Mouse (Mus musculus) spleen, embryonic (tissue): Measurements from ENCODE around the gene Sufu.

ENCODE experiments used
- CTCF ChIA-PET: fragments of 350-600 bp; sonication (Branson Sonifier 250); formaldehyde crosslinking; loops from one replicate; lab custom pipeline; 2022; lab: Charles Lee

The Sufu gene

DNA sequence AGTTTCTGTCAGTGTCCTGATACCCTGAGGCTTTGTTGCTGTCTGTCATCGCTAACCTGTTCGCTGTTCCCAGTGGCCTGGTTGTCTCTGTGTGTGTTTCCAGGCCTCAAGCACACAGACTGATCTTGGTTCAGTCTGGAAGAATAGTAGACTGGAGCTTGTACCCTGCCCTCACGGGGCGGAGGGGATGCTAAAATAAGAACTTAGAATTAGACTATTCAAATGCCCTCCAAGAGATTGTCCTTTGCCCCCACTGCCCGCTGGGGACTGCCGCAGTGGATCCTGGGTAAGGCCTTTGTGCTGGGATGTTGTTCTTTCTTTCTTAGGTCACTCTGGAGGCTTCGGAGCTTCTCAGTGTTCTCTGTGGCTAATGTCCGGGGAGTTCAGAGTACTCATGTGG lies 28.6 kb downstream of the Sufu start:
- CTCF ChIA-PET = no interaction called here

DNA sequence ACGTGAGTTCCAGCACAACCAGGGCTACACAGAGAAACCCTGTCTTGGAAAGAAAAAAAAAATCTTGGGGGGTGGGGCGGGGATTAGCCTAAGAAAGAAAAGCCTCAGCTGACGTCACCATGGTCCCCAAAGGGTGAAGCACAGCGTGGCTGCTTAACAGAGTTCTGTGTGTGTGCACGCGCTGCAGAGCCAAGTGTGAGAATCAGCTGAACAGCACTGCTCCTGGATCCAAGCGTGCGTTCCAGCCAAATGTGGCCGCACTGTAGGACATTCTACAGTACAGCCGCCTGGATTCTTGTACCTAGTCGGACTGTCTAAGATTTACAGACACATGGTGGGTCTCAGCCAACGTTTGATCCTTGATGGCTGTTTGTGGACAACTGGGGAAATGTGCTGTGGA lies 29.8 kb downstream of the Sufu start:
- CTCF ChIA-PET = no interaction called here

DNA sequence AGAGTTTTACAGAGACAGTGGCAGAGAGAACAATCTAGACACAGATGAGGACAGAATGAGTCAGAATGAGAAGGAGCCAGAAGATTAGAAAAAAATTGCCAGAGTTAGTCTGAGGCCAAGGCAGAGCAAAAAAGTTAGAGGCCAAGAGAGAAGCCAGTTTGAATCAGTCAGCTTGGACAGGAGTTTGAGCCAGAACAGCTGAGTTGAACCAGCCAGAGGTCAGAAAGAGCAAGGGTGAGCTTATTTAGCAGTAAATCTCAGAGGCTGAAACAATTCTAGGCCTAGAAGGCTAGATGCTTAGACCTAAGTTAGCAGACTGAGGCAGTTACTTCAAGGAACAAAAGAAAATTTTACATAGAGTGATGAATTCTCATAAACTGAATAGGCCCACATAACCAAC lies 32.6 kb downstream of the Sufu start:
- CTCF ChIA-PET = no interaction called here

DNA sequence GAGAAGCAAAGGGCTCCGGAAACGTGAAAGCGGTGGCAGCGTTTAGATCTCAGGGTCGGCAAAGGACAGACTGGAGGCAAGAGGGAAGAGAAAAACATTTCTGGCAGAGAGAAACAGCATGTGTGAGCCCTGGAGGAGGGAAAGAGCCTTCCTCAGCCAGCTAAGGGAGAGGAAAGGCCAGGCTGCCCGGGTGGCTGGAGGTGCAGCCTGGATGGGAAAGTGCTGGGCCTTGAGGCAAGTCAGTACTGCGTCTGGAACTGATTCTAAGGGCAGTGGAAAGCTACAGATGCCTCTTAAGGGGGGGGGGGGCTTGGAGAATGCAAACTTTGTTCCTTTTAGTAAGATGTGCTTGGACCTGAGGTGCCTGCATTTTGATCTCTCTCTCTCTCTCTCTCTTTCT lies 37.0 kb downstream of the Sufu start:
- CTCF ChIA-PET = no interaction called here

GRCm38 (mm10) chr19:46434148-46434547 lies 37.5 kb downstream of the Sufu start:
- CTCF ChIA-PET = no interaction called here

GRCm38 (mm10) chr19:46434591-46434990 lies 37.9 kb downstream of the Sufu start:
- CTCF ChIA-PET = no interaction called here

DNA sequence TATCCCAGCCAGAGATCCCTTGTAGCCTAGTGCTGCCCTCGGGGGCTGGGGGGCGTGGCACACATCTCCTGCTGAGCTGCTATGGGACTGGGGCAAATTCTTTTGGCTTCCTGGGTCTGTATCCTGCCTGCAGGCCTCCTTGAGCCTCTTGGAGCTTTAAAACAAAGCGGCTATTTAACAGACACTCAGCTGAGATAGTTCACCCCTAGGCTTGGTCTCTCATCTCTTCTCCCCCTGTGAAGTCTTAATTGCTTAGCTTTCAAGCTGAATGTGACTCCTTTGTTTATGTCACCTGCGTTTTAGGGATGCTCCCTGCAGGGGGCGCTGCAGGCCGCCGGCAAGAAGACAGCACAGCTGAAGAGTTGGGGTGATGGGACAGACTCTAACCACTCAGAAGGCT lies 38.8 kb downstream of the Sufu start:
- CTCF ChIA-PET = no interaction called here

DNA sequence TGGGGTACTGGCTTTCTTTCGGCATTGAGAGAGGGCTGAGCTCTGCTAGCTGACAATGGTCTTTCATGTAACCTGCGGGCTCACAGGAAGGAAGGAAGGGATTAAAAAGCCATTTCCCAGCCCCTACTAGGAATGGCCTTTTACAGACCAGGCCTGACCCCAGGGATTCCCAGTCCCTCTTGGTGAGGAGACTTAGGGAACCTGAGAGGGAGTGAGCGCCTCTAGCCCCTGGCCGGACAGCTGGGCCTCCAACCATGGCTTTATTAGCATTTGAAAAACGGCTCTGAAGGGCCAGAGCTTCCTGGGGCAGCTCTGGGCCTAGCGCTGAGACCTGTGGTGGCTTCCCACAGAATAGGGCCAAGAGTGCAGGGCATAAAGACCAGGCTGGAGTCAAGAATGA lies 46.8 kb downstream of the Sufu start:
- CTCF ChIA-PET = interaction anchor here (0.8 to 0.9 kb wide), 2 partner anchors 13 to 40 kb away, joined by 3 read pairs; no protein-coding TSS in a partner anchor

- CTCF ChIA-PET = interaction anchor here (0.6 to 0.9 kb wide), 3 partner anchors 14 to 443 kb away, joined by 3 read pairs; no protein-coding TSS in a partner anchor
Measured at GRCm38 (mm10) chr19:46444209-46444608, 47.5 kb downstream of the Sufu start.

GRCm38 (mm10) chr19:46445641-46446040 lies 48.9 kb downstream of the Sufu start:
- CTCF ChIA-PET = interaction anchor here (1.0 kb wide), 1 partner anchor 18 kb away, joined by 7 read pairs; no protein-coding TSS in a partner anchor

DNA sequence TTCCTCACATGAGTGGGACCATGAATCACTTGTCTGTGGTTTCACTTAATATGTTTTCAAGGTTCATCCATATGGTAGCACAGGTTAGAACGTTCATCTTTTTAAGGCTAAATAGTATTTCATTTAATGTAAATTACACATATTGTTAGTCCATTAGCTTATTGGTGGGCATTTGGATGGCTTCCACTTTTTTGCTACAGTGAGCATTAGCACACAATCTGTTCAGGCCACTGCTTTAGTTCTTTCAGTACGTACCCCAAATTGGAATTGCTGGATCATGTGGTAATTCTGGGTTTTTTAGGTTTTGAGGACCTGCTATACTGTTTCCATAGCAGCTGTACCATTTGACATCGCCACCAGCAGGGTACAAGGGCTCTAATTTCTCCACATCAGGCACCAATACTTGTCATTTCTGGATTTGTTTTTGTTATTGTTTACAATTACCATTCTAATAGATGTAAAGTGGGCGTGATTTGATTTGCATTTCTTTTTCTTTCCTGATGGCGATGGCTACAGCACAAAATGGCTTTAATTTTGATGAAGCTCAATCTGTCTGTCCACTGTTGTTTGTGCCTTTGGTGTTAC lies 49.8 kb downstream of the Sufu start:
- CTCF ChIA-PET = interaction anchor here (1.0 kb wide), 1 partner anchor 17 kb away, joined by 7 read pairs; no protein-coding TSS in a partner anchor

DNA sequence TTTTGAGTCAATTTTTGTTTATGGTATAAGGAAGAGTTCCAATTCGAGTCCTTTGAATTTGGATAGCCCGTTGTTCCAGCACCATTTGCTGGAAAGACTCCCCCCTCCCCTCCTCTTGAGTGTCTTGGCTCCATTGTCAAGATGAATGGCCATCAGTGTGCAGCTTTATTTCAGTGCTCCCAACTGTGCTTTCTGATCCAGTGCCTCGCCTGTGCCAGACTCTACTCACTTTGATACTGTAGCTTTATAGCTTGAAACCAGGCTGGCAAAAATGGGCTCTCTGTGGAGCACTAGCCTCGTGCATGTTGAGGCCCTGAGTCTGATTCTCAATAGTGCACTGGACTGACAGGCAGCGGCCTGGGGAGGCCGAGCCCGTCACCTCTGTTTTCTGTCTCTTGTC lies 50.4 kb downstream of the Sufu start:
- CTCF ChIA-PET = no interaction called here

- CTCF ChIA-PET = no interaction called here
Measured at GRCm38 (mm10) chr19:46447911-46448310, 51.2 kb downstream of the Sufu start.

- CTCF ChIA-PET = no interaction called here
Measured at GRCm38 (mm10) chr19:46449261-46450005, 52.7 kb downstream of the Sufu start.

DNA sequence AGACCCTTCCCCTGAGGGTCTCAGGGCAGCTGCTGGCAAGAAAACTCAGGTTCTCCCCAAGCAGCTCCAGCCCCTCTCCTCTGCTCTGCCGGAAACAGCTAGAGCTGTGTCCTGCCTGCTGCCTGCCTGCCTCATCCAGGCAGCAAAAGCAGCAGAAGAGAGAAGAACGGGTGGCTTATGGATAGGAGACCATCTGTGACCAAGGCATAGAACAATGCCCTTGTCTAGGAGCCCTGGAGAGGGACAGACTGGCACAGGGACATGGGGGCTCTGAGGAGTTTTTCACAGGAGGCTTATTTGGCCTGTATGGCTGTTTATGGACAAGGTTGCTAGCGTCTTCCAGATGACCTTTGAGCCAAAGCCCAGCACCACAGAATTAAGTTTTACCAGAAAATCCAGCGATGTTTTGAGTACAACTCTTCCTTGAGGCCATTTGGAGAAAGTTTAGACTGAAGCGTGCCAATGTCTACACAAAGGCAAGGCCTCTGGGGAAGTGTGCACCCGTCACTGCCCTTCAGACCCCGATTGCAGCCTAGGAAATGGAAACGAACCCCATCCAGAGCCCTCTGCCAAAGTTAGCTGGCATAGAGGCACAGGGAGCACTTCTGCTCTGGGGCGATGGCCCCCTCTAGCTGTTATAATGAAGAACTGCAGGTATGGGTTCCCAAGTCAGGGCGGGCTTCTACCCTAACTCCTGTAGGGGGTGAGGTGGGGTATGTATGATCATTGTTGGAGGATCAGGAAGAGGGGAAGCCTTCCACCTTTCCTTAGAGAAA lies 55.5 kb downstream of the Sufu start:
- CTCF ChIA-PET = interaction anchor here (0.5 kb wide), 1 partner anchor 49 kb away, joined by 5 read pairs; no protein-coding TSS in a partner anchor

DNA sequence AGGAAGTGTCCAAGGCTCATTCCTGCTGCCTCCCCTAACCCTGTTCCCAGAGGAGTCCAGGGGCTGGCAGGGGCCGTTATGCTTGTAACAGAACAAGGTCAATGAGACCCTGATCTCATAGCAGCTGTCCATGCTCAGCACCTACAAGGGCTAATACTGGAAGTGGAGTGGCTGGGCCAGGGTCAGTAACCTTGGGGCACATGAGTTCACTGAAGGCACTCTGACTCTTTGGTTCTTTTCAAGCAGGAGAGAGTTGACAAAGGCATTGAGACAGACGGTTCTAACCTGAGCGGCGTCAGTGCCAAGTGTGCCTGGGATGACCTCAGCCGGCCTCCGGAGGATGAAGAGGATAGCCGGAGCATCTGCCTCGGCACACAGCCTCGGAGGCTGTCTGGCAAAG lies 56.2 kb downstream of the Sufu start:
- CTCF ChIA-PET = no interaction called here

- CTCF ChIA-PET = interaction anchor here (1.0 kb wide), 1 partner anchor 11 kb away, joined by 3 read pairs; no protein-coding TSS in a partner anchor
Measured at GRCm38 (mm10) chr19:46454126-46454880, 57.6 kb downstream of the Sufu start.

GRCm38 (mm10) chr19:46455032-46455431 lies 58.3 kb downstream of the Sufu start:
- CTCF ChIA-PET = interaction anchor here (1.0 kb wide), 1 partner anchor 10 kb away, joined by 3 read pairs; no protein-coding TSS in a partner anchor

DNA sequence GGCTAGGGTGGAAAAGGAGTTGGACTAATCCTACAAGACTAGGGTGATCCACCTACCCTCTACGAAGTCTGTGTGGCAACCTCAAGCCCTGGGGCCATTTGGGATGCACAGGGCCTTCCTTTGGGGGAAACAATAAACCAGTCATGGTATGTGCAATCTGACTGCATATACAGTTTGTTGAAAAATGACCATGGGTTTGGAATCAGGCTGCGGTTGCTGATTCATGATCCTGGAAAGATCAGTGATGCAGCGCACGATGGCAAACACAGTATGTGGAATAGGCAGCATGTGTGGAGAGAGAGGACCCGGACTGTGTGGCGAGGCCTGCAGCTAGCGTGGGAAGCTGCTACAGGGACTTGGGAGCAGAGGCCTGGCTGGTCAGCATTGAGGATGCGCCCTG lies 58.9 kb downstream of the Sufu start:
- CTCF ChIA-PET = no interaction called here

DNA sequence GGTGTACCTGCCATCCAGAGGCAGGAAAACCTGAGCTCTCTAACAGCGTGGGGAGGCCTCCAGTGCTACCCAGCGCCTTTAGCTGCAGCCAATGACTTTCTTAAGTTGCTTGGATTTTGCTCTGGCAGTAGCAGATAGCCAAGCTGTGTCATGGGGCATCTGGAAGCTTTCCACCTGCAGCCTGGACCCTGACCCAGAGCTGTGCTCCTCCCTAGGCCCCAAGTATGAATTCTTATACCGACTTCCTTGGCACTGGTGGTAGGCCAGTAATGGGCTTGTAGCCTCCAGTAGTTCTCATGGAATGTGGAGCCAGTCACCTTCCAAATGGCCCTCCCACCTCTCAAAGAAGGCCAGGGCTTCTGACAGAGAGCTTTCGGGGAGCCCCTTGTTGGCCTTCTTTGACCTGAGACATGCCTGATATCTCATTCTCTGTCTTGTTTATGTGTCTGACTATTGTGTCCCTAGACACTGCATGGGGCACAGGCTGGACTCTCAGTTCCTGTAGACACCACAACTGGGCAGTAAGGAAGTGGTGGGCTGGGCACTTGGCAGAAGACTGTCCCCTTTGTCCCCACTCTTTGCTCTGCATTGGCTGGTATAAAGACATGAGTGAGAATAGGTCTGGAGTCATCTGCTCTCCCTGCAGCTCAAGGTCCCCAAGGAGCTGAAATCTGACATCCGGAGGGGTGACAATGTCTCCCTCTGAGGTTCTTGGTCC lies 59.5 kb downstream of the Sufu start:
- CTCF ChIA-PET = interaction anchor here (1.5 kb wide), 1 partner anchor 10 kb away, joined by 4 read pairs; no protein-coding TSS in a partner anchor

DNA sequence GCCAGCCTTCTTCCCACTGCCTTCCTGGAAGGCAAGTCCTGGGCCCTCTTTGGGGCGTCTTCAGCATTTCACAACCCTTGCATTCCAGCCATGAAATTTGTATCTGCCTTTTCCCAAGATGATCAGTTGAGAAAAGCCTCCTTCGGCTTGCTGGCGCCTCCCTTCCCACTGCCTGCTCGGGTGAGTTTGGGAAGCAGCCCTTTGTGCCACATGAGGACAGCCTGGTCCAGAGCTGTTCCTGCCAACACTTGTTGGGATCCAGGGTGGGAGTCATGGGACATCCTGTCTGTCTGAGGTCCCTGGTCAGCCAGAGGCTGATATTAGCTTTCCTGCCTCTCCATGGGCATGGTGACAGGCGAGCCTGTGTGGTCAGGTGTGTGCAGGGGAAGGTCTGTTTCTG lies 61.1 kb downstream of the Sufu start:
- CTCF ChIA-PET = interaction anchor here (1.5 kb wide), 1 partner anchor 8 kb away, joined by 4 read pairs; no protein-coding TSS in a partner anchor
